Mouse (Mus musculus) adrenal gland, adult 10 weeks (tissue): Measurements from ENCODE around the gene Hoxc6. TPM values are rescaled to one million over a fixed set of nuclear protein-coding genes. Genes with fewer than 3 reads are reported as not detected.

Experiments used
- polyA plus RNA-seq: library from polyadenylated mRNA; stranded (reverse); fragments of 350-450 nt; fragmentation: Illumina TruSeq; extraction: RNeasy Lipid Tissue Mini Kit (QIAGEN cat#74804); gene quantifications from one replicate; pipeline ENCODE4 v1.2.3, GENCODE M21; 2014; ENCODE audit warnings: low read depth, low replicate concordance

Gene Hoxc6
- polyA plus RNA-seq: 48.2 TPM

DNA sequence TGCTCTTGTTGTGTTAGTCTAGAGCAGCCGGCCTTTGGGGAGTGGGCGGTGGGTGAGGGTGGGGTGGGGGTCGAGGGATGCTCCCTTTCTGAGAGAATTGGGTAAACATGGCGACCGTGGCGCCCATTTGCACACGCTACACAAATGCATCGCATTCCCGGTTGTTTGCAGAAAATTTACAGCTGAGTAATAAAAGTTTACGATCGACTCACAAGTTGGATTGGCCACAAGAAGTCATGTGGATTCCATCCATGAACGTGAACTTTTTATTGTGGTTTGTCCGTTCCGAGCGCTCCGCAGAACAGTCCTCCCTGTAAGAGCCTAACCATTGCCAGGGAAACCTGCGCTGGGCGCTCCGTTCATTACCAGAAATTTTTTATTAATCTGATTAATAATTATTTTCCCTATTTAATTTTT lies at the start of gene Hoxc6:
Gene Hoxc6 (plus strand): TSS at position 319 of the 417 bp plus-strand sequence.

DNA sequence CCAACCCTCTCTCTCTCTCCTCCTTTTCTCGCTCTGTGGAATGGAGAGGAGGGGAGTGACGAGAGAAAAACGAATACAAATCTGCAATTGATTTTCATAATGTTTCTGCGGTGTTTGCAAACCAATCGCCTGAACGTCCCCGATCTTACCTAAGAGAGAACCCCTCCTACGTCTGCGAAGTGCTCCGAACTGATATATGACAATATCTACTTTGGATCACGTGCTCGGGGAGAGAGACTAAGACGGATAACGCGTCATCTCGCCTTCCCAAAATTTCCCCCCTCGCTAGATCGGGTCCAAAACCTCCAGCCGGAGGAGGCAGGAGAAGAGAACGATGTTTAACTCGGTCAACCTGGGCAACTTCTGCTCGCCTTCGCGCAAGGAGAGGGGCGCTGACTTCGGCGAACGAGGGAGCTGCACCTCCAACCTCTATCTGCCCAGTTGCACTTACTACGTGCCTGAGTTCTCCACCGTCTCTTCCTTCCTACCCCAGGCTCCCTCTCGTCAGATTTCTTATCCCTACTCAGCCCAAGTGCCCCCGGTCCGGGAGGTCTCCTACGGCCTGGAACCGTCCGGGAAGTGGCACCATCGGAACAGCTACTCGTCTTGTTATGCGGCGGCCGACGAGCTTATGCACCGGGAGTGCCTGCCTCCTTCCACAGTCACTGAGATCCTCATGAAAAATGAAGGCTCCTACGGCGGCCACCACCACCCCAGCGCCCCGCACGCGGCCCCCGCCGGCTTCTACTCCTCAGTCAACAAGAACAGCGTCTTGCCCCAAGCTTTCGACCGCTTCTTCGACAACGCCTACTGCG lies 43.7 kb upstream of the Hoxc6 start, which contains the start of gene Hoxc11:
Gene Hoxc11 (plus strand): TSS at position 236 of the 815 bp plus-strand sequence.

DNA sequence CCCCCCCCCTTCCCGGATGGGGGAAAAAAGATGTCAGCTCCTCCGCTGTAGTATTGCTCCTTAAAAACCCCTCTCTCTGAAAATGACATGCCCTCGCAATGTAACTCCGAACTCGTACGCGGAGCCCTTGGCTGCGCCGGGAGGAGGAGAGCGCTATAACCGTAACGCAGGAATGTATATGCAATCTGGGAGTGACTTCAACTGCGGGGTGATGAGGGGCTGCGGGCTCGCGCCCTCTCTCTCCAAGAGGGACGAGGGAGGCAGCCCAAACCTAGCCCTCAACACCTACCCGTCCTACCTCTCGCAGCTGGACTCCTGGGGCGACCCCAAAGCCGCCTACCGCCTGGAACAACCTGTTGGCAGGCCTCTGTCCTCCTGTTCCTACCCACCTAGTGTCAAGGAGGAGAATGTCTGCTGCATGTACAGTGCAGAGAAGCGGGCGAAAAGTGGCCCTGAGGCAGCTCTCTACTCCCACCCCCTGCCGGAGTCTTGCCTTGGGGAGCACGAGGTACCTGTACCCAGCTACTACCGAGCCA lies 31.2 kb upstream of the Hoxc6 start, which contains the start of gene Hoxc10:
Gene Hoxc10 (plus strand): TSS at position 21 of the 536 bp plus-strand sequence.

DNA sequence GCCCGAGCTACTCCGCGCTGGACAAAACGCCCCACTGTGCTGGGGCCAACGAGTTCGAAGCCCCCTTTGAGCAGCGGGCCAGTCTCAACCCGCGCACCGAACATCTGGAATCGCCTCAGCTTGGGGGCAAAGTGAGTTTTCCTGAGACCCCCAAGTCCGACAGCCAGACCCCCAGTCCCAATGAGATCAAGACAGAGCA lies 30.8 kb upstream of the Hoxc6 start, which contains the start of gene Hoxc5:
Gene Hoxc5 (plus strand): TSS at position 132 of the 199 bp plus-strand sequence.

DNA sequence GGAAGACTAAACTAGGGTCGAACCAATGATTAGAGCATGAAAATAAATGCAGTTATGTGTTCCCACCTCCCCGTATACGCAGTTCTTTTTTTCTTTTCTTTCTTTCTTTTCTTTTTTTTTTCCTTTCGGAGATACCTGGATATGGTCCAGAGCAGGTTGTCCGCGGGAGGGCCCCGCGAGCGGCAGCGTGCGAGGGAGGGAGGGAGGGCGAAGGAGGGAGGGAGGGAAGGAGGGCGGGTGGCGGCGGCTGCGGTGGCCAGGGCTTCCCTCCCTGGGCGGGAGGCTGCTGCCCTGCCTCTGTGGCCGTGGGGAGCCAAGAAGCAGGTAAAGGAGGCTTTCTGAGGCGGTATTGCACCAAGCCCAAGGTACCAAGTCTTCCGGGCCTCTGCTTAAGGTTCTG lies 21.9 kb upstream of the Hoxc6 start, which contains the start of gene Hoxc9:
Gene Hoxc9 (plus strand): TSS at position 269 of the 400 bp plus-strand sequence.

DNA sequence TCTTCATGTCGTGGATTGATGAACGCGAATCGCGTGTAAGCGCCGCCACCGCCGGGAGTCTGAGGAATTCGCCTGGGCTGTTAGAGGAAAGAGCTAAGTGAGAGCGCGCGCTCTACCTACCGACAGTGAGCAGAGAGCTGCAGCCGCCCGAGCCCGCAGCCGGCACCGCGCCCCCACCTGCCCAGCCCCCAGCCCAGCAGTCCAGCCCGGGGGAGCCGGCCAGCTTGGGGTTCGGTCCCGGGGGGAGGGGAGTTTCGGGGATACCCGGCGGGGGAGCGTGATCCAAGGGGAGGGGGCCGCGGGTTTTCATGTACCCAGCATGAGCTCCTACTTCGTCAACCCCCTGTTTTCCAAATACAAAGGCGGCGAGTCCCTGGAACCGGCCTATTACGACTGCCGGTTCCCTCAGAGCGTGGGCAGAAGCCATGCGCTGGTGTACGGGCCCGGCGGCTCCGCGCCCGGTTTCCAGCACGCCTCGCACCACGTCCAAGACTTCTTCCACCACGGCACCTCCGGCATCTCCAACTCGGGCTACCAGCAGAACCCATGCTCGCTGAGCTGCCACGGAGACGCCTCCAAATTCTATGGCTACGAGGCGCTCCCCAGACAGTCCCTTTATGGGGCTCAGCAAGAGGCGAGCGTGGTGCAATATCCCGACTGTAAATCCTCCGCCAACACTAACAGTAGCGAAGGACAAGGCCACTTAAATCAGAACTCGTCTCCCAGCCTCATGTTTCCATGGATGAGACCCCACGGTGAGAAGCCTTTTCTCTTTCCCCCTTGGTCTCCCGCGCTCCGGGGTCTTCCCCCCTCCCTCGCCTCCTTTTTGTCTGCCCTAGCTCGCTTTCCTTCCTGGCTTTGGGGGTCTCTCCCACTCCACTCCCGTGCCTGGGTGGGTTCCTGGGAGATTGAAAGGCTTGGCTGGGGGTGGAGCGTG lies 7.3 kb upstream of the Hoxc6 start, which contains the start of gene Hoxc8:
Gene Hoxc8 (plus strand): TSS at position 147 of the 937 bp plus-strand sequence.

DNA sequence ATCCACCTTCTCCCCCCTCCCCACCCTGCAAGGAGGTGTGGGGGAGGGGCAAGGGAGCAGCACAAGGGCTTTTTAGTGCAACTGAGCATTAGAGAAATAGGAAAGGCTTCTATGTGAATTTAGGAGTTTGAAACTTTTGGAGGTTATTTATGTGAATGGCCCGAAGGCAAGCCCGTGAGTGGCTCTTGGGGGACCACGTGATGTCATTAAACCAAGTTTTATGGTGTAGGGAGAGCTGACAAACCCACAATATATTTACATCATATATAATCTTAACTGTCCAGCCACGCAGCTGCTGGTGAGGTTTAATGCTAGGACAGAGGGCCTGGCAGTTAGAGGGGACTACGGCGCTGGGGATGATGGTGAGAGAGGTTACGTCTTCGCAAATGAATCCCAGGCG lies 20.6 kb downstream of the Hoxc6 start, which contains the start of gene Hoxc4:
Gene Hoxc4 (plus strand): TSS at position 299 of the 400 bp plus-strand sequence.

Other genes with a start within 250 kb of the Hoxc6 start
- gene Hoxc13, start 77.2 kb upstream of the Hoxc6 start, polyA plus RNA-seq: not detected
- gene Hoxc12, start 61.5 kb upstream of the Hoxc6 start, polyA plus RNA-seq: not detected
- gene Hoxc11, start 43.8 kb upstream of the Hoxc6 start, polyA plus RNA-seq: not detected
- 1.6 TPM for gene Hoxc10, start 31.5 kb upstream of the Hoxc6 start, polyA plus RNA-seq
- 3.3 TPM for gene Hoxc5, start 30.8 kb upstream of the Hoxc6 start, polyA plus RNA-seq
- 0.58 TPM for gene Hoxc9, start 21.8 kb upstream of the Hoxc6 start, polyA plus RNA-seq
- 65.7 TPM for gene Hoxc8, start 7.7 kb upstream of the Hoxc6 start, polyA plus RNA-seq
- 12.9 TPM for gene Hoxc4, start 20.7 kb downstream of the Hoxc6 start, polyA plus RNA-seq
- gene Smug1, start 168.8 kb downstream of the Hoxc6 start, polyA plus RNA-seq: 10.0 TPM
- gene Cbx5, start 241.6 kb downstream of the Hoxc6 start, polyA plus RNA-seq: 121 TPM
- 348 TPM for gene Hnrnpa1, start 242.2 kb downstream of the Hoxc6 start, polyA plus RNA-seq